Mouse (Mus musculus) liver, adult (tissue): Measurements from ENCODE around the gene Zswim4.

Experiments
- GATA4 ChIP-seq: IDR thresholded peaks from 2 replicates; pipeline ENCODE4 v1.6.1; 2014; ENCODE audit warnings: mild to moderate bottlenecking, low read length; ENCODE audit not compliant: insufficient replicate concordance

The Zswim4 gene

DNA sequence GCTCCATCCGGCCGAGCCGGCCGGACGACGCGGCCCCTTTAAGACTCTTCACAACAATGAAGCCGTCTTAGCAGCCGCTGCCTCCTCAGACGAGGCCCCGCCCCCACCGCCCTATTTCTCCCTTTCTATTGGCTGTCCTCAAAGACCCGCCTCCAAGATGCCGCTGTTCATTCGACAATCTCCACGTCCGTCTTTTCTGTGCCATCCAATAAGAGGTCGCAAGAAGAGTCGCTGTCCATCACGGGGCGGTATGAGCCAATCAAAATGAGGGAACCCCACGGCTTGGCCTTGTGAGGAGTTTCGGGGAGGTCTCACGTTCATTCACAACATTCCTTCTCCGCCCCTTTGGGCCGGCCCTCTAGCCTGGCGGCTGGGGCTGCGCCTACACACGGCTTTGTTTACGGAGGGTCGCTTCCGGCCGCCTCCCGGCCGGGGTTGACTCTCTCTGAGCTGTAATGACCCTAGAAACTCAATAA is at the start of gene Zswim4:
Gene Zswim4 (minus strand): TSS at position 58 of the 476 bp plus-strand sequence.
- no peak for TF ChIP-seq GATA4

DNA sequence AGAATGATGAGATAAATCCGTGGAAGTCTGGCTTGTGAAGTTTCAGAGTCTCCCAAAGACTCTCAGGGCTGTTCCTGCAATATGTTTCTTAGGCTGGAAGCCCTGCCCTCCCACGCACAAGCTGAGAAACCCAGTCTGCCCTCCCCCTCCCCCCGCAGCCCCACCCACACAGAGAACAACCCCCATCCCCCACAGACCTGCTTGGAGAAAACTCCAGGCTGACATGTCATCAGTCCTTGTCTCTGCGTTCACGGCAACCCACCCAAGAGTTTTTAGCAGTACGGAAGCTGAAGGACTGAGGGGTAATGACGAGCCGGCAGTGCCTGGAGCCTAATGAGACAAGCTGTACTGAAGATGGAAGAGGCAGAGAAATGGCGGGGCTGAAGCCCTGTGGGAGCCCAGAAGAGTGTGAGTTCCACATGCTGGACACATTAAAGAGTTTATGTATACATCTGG is 47.8 kb upstream of the Zswim4 start:
- no peak for TF ChIP-seq GATA4

DNA sequence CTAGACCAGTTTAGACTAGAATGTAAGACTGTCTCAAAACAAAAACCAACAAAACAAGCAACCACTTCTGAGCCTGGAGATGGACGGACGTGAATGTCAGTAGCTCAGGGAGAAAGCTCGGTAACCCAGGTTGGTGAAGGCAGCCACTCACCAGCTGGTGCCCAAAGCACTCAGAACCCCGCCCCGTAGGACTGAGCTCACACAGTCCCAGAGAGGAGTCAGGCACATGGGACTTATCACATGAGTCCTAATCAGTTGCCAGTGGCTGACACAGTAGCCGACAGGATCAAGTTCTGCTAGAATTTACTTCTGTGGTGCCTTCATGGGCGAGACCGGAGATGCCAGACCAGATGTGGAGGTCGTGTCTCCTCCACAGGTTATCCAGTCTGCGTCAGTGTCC is 43.9 kb upstream of the Zswim4 start:
- no peak for TF ChIP-seq GATA4

DNA sequence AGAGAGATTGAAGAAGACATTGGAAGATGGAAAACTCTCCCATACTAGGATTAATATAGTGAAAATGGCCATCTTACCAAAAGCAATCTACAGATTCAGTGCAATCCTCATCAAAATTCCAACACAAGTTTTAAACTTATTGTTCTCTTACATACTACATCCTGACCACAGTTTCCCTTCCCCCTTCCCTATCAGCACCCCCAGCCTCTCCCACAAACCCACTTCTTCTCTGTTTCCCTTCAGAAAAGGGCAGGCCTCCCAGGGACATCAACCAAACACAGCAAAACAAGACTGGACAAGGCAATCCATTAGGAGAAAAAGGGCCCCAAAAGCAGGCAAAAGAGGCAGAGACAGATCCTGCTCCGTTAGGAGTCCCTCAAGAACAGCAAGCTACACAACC is 39.6 kb upstream of the Zswim4 start:
- no peak for TF ChIP-seq GATA4

DNA sequence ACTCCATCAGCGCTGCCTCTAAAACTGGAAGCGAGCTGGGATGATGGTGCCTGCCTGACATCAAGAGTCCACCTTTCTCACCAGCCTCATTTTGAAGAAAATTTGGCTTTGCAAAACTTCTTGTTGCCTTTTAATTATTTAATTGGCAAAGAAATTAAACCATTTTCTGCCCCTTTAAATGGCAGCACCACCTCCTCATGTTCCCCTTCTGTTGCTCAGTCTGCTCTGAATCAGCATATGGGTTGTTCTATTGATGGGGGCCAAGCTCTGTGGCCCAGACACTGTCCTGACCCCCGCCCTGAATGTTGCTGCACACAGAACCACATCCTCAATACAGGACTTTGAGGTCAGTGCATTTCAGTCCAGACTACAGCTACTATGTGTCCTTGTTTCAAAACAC is 37.1 kb upstream of the Zswim4 start:
- no peak for TF ChIP-seq GATA4

DNA sequence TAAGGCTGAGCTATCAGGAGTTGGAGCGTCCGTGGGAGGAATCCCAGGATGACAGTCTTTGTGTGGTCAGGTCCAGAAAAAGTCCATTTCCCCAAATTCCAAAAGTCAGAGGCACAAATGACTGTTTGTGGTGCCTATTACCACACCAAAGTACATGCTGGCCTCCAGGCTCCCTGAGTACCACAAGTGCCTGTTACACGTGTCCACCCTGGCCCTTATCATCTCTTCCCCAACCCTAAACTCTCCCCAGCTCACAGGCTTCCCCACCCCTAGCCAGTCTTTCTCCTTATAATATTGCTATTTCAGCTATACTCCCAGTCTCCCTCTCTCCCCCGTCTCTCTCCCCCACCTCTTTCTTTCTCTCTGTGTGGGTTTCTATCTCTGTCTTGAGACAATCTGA is 35.4 kb upstream of the Zswim4 start:
- TF ChIP-seq GATA4, result no peak

DNA sequence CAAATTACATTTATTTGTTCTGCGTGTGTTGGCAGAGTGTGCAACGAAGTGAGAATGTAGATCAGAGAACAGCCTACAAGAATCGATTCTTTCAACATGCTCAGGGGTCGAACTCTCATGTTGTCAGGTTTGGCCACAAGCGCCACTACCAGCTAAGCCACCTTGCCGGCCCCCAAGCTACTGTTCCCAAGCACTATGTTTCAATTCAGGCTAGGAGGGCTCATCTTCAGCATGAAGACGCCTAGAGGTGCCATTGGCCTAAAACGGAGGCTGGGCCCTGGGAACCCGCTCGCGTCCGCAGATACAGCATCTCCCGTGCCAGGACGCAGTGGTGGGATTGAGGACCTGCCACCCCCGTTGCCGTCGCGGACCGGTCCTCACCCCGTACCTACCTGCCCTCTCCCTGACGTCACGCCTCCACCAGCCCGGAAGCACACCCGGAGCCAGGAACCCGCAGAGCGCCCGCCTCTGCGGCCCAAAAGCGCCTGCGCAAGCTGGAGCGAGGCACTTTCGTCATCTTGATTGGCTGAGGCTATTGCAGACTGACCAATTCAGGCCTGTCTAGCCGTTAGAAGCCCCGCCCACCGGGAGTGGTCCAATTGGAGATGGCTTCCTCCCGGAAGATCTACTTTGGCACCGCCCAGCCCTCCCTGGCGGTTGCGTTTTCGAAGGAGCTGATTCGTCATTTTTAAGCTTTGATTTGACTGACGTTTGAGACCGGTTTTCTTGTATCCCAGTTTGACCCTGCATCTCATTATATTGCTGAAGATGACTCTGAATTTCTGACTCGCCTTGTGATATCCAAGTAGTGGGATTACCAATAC is 33.3 kb upstream of the Zswim4 start, which contains the start of gene Ccdc130:
Gene Ccdc130 (minus strand): TSS at position 431 of the 824 bp plus-strand sequence.
- no peak for TF ChIP-seq GATA4

DNA sequence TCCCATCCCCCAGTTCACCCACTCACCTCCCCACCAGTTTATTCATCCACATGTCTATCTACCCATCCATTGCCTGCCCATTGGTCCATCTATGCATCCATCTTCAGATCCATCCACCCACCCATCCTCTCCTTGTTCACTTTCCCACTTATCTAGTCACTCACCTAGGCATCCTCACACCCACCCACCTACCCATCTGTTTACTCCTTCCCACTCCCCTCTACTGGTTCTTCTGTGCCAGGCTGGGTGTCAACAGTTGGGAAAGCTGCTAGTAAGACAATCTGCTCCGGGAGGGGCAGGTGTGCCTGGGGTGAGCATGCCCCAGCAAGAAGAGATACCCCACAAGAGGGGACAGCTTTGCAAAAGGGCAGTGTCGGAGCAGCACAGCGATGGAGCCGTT is 24.2 kb upstream of the Zswim4 start:
- no peak for TF ChIP-seq GATA4

DNA sequence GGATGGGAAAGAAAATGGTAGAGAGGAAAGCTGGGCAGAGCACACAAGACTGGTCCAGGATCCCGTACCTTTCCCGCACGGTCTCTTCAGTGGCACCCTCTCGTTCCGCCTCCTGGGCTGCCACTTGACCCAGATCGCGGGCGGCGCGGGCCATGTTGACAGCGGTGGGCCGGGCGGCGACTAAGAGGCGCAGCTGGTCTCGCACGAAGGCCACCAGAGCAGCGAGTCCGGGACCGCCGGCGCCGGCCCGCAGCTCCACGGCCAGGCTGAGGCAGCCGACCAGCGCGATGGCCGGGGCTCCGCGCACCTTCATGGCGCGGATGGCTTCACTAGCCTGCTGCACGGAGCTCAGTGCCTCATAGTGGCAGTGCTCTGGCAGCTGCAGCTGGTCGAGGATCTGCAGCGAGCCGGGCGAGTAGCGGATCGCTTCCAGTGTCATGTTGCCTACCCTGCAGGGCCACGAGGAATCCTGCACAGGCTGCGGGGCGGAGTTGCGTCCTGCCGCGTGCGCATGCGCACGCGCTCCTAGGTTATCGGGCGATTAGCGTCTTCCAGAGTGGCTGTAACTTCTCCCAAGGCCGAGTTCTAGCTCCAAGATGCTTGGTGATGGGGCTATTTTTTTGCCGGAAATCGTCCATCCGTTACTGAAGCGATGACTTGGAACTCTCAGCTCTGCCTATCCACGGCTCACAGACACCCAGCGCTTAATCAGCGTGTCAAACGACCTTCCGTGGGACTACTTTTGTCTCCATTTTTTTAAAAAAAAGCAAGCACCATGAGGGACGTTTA is 20.2 kb upstream of the Zswim4 start, which contains the start of gene Mri1:
Gene Mri1 (minus strand): TSS at position 505 of the 789 bp plus-strand sequence.
- TF ChIP-seq GATA4, result peak; percentile 97; the same call in 1 of the 2 replicates

DNA sequence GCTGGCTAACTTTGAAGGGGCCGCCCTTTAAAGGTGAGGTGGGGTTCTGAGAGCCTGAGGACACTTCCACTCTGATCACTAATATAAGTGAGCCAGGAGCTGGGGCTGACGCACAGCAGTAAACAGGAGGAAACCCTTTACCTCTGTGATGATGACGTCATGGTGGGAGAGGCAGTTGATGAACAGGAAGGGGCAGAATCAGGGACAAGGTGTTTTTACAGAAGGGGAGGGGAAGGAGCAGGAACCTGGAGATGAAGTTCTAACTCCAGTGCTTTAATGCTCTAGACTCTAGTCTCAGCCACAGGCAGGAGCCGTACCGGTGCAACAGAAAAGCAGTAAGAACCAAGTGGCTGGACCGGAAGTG is 19.6 kb upstream of the Zswim4 start:
- no peak for TF ChIP-seq GATA4

DNA sequence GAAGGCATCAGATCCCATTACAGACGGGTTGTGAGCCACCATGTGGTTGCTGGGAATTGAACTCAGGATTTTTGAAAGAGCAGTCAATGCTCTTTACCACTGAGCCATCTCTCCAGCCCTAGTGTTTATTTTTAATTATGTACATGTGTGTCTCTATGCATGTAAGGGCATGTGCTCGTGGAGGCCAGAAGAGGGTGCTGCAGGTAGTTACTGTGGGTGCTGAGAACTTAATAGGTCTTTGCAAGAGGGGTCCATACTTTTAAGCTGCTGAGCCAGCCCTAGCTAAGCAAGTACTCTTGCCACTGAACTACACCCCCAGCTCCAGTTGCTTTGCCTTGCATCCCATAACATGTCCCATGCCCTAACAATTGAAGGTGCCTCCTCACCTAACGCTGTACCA is 19.0 kb upstream of the Zswim4 start:
- TF ChIP-seq GATA4, result no peak

DNA sequence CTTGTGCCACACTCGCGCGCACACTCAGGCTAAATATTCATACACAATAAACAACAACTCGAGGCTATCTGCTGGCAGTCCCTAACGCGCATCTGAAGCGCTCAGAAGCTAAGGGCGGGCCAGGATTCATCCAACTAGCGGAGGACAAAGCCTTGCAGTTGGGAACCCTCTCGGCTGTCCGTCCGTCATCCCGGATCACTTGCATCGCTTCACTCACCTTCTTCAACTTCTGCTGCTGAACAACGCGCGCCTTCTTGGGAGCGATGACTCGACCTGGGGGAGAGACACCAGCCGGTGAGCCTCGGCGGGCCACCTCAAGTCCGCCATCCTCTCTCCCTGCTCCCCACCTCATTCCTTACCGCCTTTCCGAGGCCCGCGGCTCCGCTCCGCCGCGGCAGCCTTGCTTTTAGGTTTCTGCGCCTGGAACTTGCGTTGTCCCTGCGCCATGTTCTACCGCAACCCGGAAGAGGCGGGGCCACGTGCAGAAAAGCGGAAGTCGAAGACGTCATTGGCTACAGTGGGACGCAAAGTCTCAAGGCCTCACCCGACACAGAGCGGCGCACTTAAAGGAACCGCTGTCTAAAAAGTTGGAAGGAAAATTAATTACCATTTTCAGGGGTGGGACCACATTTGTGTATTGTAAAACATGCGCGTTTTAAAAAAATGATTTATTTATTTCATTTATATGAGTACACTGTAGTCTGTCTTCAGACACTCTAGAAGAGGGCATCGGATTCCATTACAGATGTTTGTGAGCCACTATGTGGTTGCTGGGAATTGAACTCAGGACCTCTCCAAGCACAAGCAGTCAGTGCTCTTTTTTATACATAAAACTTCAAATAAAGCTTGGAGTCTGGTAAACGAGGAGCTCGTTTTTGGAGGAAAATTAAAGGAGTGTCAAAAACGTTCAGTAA is 12.7 kb upstream of the Zswim4 start, which contains the start of gene D8Ertd738e:
Gene D8Ertd738e (minus strand): TSS at position 463 of the 914 bp plus-strand sequence.
- TF ChIP-seq GATA4, result no peak

DNA sequence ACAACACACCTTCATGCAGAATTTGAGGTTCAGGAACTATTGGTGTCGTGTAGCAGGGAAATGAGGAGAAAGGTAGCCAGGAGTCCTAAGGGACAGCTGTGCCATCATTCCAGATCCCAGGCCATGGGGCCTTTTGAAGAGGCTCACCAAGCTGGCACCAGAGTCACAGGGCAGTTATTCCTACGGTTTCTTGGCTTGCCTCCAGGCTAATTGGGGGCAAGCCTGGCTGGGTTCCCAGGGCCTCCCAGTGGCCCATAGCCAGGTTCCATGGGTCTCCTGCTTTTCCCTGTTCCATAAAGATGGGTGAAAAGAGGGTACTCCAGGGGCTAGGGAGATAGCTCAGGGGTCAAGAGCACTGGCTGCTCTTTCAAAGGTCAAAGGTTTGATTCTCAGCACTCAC is 5.0 kb upstream of the Zswim4 start:
- TF ChIP-seq GATA4, result no peak

DNA sequence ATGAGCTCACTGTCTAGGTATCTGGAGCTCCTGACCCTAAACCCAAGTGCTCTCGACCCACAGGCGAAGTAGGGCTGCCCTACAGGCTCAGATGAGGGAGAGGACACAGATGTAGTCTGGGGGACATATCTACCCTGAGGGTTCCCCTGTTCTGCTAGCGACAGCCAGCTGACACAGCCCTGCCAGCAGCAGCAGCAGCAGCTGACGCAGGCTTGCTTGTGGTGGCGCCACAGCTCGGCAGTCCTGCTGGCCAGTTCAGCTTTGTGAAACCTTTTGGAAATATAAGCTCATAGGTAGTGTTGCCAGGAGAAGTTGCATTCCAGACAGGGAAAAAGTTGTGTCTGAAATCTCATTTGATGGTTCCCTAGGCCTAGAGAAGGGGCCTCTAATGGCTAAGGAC is 4.3 kb upstream of the Zswim4 start:
- TF ChIP-seq GATA4, result no peak
